Mouse (Mus musculus) heart, embryonic 16.5 days (tissue): ENCODE measurements at regions not wholly inside any gene's neighbourhood (a gene's known extent, or its start where the extent isn't known, plus 50 kb on each side); places are given as distances from the start of the nearest gene placed in this dataset.
A peak's percentile ranks its signal among the peaks of the same experiment; 100 is the strongest.
"Not testable (repeated sequence)": the region's sequence is repeated elsewhere in the genome, so short reads cannot be mapped to it uniquely, and the experiment has no call there.

Experiments used
- ATAC-seq: fragments of 200-750 bp; cut with Nextera tagmentation; replicated peaks from 2 replicates; pipeline ENCODE4 v1.8.0; 2017; ENCODE audit warnings: moderate number of reproducible peaks; ENCODE audit not compliant: insufficient read depth, low FRiP score; ENCODE audit errors: extremely low read depth
- H3K27ac ChIP-seq: fragments of 300-500 bp; sonication (generic); 2 replicates; pipeline ENCODE4 v1.5.1; 2014; ENCODE audit warnings: mild to moderate bottlenecking, low read length, control low read depth, moderate library complexity
- H3K27me3 ChIP-seq: fragments of 300-500 bp; sonication (generic); 2 replicates; pipeline ENCODE4 v1.6.1; 2014; ENCODE audit warnings: low read length, mixed read lengths; ENCODE audit not compliant: control insufficient read depth, insufficient read depth
- H3K36me3 ChIP-seq: fragments of 300-500 bp; sonication (generic); 2 replicates; pipeline ENCODE4 v1.6.1; 2014; ENCODE audit not compliant: control insufficient read depth, insufficient read depth
- H3K4me1 ChIP-seq: fragments of 300-500 bp; sonication (generic); 2 replicates; pipeline ENCODE4 v1.6.1; 2014; ENCODE audit warnings: low read length, mixed read lengths; ENCODE audit not compliant: control insufficient read depth, insufficient read depth
- H3K4me2 ChIP-seq: fragments of 300-500 bp; sonication (generic); 2 replicates; pipeline ENCODE4 v1.6.1; 2014; ENCODE audit warnings: low read depth, mild to moderate bottlenecking, control low read depth, low read length
- H3K4me3 ChIP-seq: fragments of 300-500 bp; sonication (generic); 2 replicates; pipeline ENCODE4 v1.5.1; 2014; ENCODE audit warnings: mild to moderate bottlenecking, control low read depth, low read length
- H3K9ac ChIP-seq: fragments of 300-500 bp; sonication (generic); 2 replicates; pipeline ENCODE4 v1.6.1; 2014; ENCODE audit warnings: low read length, control low read depth
- H3K9me3 ChIP-seq: fragments of 300-500 bp; sonication (generic); replicated peaks from 2 replicates; pipeline ENCODE4 v1.6.1; 2016; ENCODE audit warnings: low read length; ENCODE audit not compliant: control insufficient read depth
- WGBS: fragments of 180-500 bp; shearing (Covaris S2); extraction: QIAGEN DNeasy Blood & Tissue Kit; methylation state at CpG from one replicate; pipeline ENCODE4 v1.1.7; 2014; 5-methylcytosine and 5-hydroxymethylcytosine counted together

- Histone ChIP-seq H3K9ac (no peak overlapping the region), H3K4me1 (peaks cover 26% of the 10 kb centered on the region), H3K4me3 (no peak overlapping the region), H3K27me3 (no peaks in the 10 kb centered on the region), H3K4me2 (no peak overlapping the region), H3K27ac (0 out of 2 replicates have a peak overlapping the region, but pooled peaks have one; percentile 11), H3K36me3 (no peaks in the 10 kb centered on the region), H3K9me3 (no peaks in the 10 kb centered on the region)
- no peak for ATAC-seq
- 42% methylated on average over 4 of the region's 4 CpGs for WGBS
Measured at GRCm38 (mm10) chr1:157036779-157037178, 71.7 kb downstream of the Tex35 start.

GRCm38 (mm10) chr1:157035221-157035620, 73.3 kb downstream of the Tex35 start:
- not testable (repeated sequence) for H3K4me2 ChIP-seq, H3K27me3 ChIP-seq, ATAC-seq, H3K9me3 ChIP-seq, H3K36me3 ChIP-seq, H3K4me3 ChIP-seq, H3K27ac ChIP-seq, H3K9ac ChIP-seq
- WGBS = 93% methylated on average over 8 of the region's 8 CpGs
- peaks cover 24% of the 10 kb centered on the region for H3K4me1 ChIP-seq

- H3K9ac ChIP-seq = no peak overlapping the region
- H3K27ac ChIP-seq = no peak overlapping the region
- no peaks in the 10 kb centered on the region for H3K27me3 ChIP-seq
- ATAC-seq = no peak; the same call in 1 of the 2 replicates
- H3K4me1 ChIP-seq = no peaks in the 10 kb centered on the region
- H3K4me2 ChIP-seq = no peak overlapping the region
- H3K4me3 ChIP-seq = no peak overlapping the region
- H3K9me3 ChIP-seq = no peaks in the 10 kb centered on the region
- WGBS = 90% methylated on average over 3 of the region's 3 CpGs
- H3K36me3 ChIP-seq = no peaks in the 10 kb centered on the region
Measured at GRCm38 (mm10) chr1:157028682-157029081, 79.8 kb downstream of the Tex35 start.

GRCm38 (mm10) chr1:157027681-157028080, 80.8 kb downstream of the Tex35 start:
- Histone ChIP-seq H3K4me1 (no peaks in the 10 kb centered on the region), H3K9me3 (no peaks in the 10 kb centered on the region), H3K4me2 (no peak overlapping the region), H3K36me3 (no peaks in the 10 kb centered on the region), H3K27me3 (no peaks in the 10 kb centered on the region), H3K27ac (no peak overlapping the region), H3K9ac (no peak overlapping the region), H3K4me3 (no peak overlapping the region)
- WGBS = 89% methylated on average over 7 of the region's 7 CpGs
- ATAC-seq = no peak

GRCm38 (mm10) chr1:157023462-157023861, 84.0 kb upstream of the Ralgps2 start:
- Histone ChIP-seq H3K4me3 (no peak overlapping the region), H3K4me1 (peaks cover 12% of the 10 kb centered on the region), H3K9me3 (no peaks in the 10 kb centered on the region), H3K9ac (no peak overlapping the region), H3K27ac (no peak overlapping the region), H3K27me3 (no peaks in the 10 kb centered on the region), H3K36me3 (no peaks in the 10 kb centered on the region), H3K4me2 (no peak overlapping the region)
- 78% methylated on average over 6 of the region's 6 CpGs for WGBS
- no peak for ATAC-seq

- Histone ChIP-seq H3K4me3 (no peak overlapping the region), H3K4me1 (peaks cover 12% of the 10 kb centered on the region), H3K27me3 (no peaks in the 10 kb centered on the region), H3K9ac (no peak overlapping the region), H3K4me2 (no peak overlapping the region), H3K27ac (no peak overlapping the region), H3K36me3 (no peaks in the 10 kb centered on the region), H3K9me3 (no peaks in the 10 kb centered on the region)
- 84% methylated on average over 12 of the region's 12 CpGs for whole genome bisulfite sequencing
- ATAC-seq = no peak
Measured at GRCm38 (mm10) chr1:157022456-157023435, 83.3 kb upstream of the Ralgps2 start.

DNA sequence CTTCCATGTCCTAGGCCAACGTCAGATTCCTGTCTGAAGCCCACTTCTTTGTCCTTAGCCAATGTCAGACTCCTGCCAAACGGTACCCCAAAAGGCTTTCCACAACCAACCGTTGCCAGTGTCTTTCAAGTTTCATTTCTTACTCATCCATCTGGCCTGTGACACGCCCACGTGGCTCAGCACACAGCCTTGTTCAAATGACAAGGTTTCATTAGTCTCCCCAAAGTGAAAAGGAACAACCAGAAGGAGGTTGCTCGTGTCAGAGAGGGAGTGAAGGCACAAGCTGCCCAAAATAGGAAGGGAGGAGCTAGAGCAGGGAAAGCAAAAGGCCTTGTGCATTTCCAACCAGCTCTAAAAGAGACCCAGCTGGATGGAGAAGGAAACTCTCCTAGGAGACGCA, 80.5 kb upstream of the Ralgps2 start:
- Histone ChIP-seq H3K9ac (no peak overlapping the region), H3K27me3 (no peaks in the 10 kb centered on the region), H3K4me2 (no peak overlapping the region), H3K4me1 (peaks cover 12% of the 10 kb centered on the region), H3K27ac (peak overlapping the region; percentile 10; the same call in 1 of the 2 replicates), H3K4me3 (no peak overlapping the region), H3K9me3 (no peaks in the 10 kb centered on the region), H3K36me3 (no peaks in the 10 kb centered on the region)
- ATAC-seq = no peak; the same call in 1 of the 2 replicates
- WGBS = 47% methylated on average over 7 of the region's 7 CpGs

DNA sequence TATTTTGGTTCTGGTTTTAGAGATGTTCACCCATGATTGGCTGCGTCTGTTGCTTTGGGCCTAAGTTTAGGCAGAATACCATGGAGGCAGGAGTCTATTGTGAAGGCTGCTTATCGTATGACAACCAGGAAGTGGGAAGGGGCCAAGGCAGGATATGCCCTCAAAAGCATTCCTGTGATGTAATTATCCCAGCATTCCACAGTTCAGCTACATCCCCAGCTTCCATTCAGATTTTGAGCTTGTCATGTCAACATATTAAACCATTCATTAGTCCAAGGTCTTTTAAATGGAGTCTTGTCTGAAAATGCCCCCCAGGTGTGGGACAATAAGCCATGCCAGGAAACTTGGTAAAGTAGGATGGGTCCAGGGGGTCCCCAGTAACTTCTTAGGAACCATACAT, 79.3 kb upstream of the Ralgps2 start:
- Histone ChIP-seq H3K36me3 (no peaks in the 10 kb centered on the region), H3K4me3 (no peak overlapping the region), H3K4me2 (no peak overlapping the region), H3K27ac (no peak overlapping the region), H3K9ac (no peak overlapping the region), H3K27me3 (no peaks in the 10 kb centered on the region), H3K4me1 (peaks cover 21% of the 10 kb centered on the region), H3K9me3 (no peaks in the 10 kb centered on the region)
- ATAC-seq = no peak
- WGBS = 82% methylated on average over 2 of the region's 2 CpGs

GRCm38 (mm10) chr1:157017198-157017994, 78.0 kb upstream of the Ralgps2 start:
- H3K4me1 ChIP-seq = peaks cover 24% of the 10 kb centered on the region
- H3K9ac ChIP-seq = no peak overlapping the region
- ATAC-seq = no peak
- H3K4me3 ChIP-seq = no peak overlapping the region
- no peaks in the 10 kb centered on the region for H3K36me3 ChIP-seq
- H3K9me3 ChIP-seq = no peaks in the 10 kb centered on the region
- peak overlapping the region; percentile 56 for H3K27ac ChIP-seq
- H3K27me3 ChIP-seq = no peaks in the 10 kb centered on the region
- WGBS = 69% methylated on average over 13 of the region's 13 CpGs
- H3K4me2 ChIP-seq = no peak overlapping the region
